Comparison of ENCODE assay signal across 9 mouse cellular contexts in genomic region chr2:158534090-158534489, GRCm38 (mm10). TPM values are rescaled to one million over a fixed set of nuclear protein-coding genes. Genes with fewer than 3 reads are reported as not detected.
A peak's percentile ranks its signal among the peaks of the same experiment; 100 is the strongest.
DNase-seq lines count a peak whose midpoint lies in the region; ATAC-seq lines count a peak whose summit lies in the region.
"Had no signal": no experiment of that assay in that cellular context is flagged by ENCODE, and none has a peak within 500 bp of the region (broad histone marks: within the 10 kb centered on the region; RNA-seq: fewer than 3 reads in every experiment).

No protein-coding gene starts in this region.

- H3K27me3 ChIP-seq in kidney, embryonic 14.5 days (ENCODE audit: control insufficient read depth, insufficient read depth, low read length), result no peaks in the 10 kb centered on the region

- no peak overlapping the region for H3K9ac ChIP-seq in kidney, embryonic 14.5 days (ENCODE audit: low read depth, low read length)

- WGBS in kidney, embryonic 14.5 days, result 7% methylated on average over 4 of the region's 4 CpGs

- intact Hi-C loops in gastrocnemius, postnatal 14 days (cut with DNase I; ENCODE audit: low total_unique reads), result no loop called here

- H3K27ac ChIP-seq in kidney, embryonic 14.5 days (ENCODE audit: low read depth, low read length), result no peak overlapping the region

- H3K4me1 ChIP-seq in kidney, embryonic 14.5 days (ENCODE audit: control insufficient read depth, insufficient read depth, low read length), result no peaks in the 10 kb centered on the region

- H3K4me2 ChIP-seq in kidney, embryonic 14.5 days (replicated peaks; ENCODE audit: low read depth, low read length), result no peak overlapping the region

- peak; percentile 65 for DNase-seq in kidney, adult 18-20 months
- DNase-seq in MN1 (ENCODE audit: low spot score), result peak; percentile 72
- DNase-seq in cerebellum, postnatal 25 days, result peak; percentile 60 to 73
- DNase-seq in gastrocnemius, postnatal 14 days, result peak; percentile 30
- peak; percentile 75 to 80 for DNase-seq in layer of hippocampus, postnatal 10 days (ENCODE audit: low spot score in 2 of 2)
- DNase-seq in right cerebral cortex, postnatal 14 days, result peak; percentile 56

- no peak; the same call in 1 of the 2 replicates for ATAC-seq in kidney, embryonic 14.5 days (ENCODE audit: low FRiP score, low TSS enrichment)
- ATAC-seq in megakaryocyte progenitor cell, adult 5-6 weeks (replicated peaks; ENCODE audit: poor library complexity), result peak; percentile 97

- H3K36me3 ChIP-seq in kidney, embryonic 14.5 days (ENCODE audit: control insufficient read depth, insufficient read depth, low read length), result no peaks in the 10 kb centered on the region

- no peaks in the 10 kb centered on the region for H3K9me3 ChIP-seq in kidney, embryonic 14.5 days (ENCODE audit: control insufficient read depth, low read length)

- no peak overlapping the region for H3K4me3 ChIP-seq in kidney, embryonic 14.5 days (ENCODE audit: low read length)
- H3K4me3 ChIP-seq: erythroblast, embryonic 14.5 days had no signal

RNA-seq across cellular contexts. Expression of gene Arhgap40, which starts 21.5 kb away (rescaled TPM):
- polyA plus RNA-seq in kidney, embryonic 14.5 days (2014; fragmentation: Nextera tagmentation; extraction: Ambion mirVana), result 0.24 TPM in 1 of 2 replicates, not detected in the other
- total RNA-seq in gastrocnemius, postnatal 14 days (2021), result not detected
- total RNA-seq in layer of hippocampus, postnatal 10 days (2021), result under 1 TPM in 1 of 2 experiments, not detected in 1; 0.38 TPM
- total RNA-seq in megakaryocyte progenitor cell, adult 5-6 weeks (2015), result 0.17 TPM in 1 of 2 replicates, not detected in the other
- total RNA-seq in megakaryocyte progenitor cell, adult 5-6 weeks (2017), result not detected in 2 replicates
- polyA plus RNA-seq: erythroblast, embryonic 14.5 days had no signal

RNA-seq across cellular contexts. Expression of gene Adig, which starts 31.7 kb away (rescaled TPM):
- not detected in 2 replicates for polyA plus RNA-seq in kidney, embryonic 14.5 days (2014; fragmentation: Nextera tagmentation; extraction: Ambion mirVana)
- under 1 TPM in 1 of 2 experiments, not detected in 1; 0.59 TPM for total RNA-seq in gastrocnemius, postnatal 14 days (2021)
- total RNA-seq in layer of hippocampus, postnatal 10 days (2021), result not detected
- total RNA-seq in megakaryocyte progenitor cell, adult 5-6 weeks (2015), result not detected in 2 replicates
- total RNA-seq in megakaryocyte progenitor cell, adult 5-6 weeks (2017), result not detected in 2 replicates
- polyA plus RNA-seq: erythroblast, embryonic 14.5 days had no signal
